Mouse (Mus musculus): ENCODE results near the gene Adarb1. TPM values are rescaled to one million over a fixed set of nuclear protein-coding genes. Genes with fewer than 3 reads are reported as not detected.

Adarb1 gene
- 18.0 and 22.4 TPM in 2 replicates for polyA plus RNA-seq (2012; rRNA removed)

DNA sequence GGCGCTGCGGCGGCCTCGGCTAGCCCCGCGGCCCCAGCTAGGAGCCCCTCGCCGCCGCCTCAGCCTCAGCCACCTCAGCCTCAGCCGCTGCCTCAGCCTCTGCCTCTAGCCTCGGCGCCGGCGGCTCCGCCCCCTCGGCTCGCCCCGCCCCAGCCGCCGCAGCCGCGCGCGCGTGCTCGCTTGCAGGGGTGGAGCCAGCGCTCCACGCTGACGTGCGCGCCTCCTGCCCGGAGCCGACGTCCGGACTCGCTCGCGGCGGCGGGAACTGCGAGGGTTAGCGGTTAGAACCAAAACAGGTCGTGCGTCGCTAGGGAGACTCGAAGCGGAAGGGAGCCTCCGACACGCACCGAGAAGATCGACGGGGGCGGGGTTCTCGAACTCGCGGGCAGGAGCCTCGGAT is at the start of gene Adarb1:
Adarb1 (minus strand) TSS at position 133 of the 400 bp plus-strand sequence.
- no peak for TF ChIP-seq CTCF (IDR thresholded peaks at IDR 0.05; ENCODE audit: borderline replicate concordance, extremely low read depth, insufficient read depth, insufficient read length)
- TF ChIP-seq POLR2A (IDR thresholded peaks at IDR 0.05; ENCODE audit: borderline replicate concordance, extremely low read depth, insufficient read depth, insufficient read length, poor library complexity, severe bottlenecking): peak; percentile 67
- DNase-seq (ENCODE audit: low read depth): peak; percentile 95

DNA sequence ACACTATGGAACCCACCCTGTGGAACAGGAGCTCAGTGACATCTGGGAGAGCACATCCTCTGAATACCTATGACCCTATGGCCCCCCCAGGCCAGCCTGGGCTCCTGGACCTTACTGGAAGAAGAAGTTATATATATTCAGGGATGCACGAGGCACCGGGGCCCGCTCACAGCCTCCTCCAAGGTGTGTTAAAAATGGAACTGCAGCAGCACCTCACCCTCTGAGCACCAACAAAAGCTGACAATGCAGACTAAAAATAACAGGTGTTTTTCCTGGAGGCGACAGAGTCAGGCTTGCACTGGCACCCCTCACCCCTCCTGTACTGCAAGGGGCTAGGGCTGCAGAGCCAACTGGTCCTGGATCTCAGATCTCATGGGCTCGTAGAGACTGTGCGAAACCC is 49.3 kb upstream of the Adarb1 start:
- no peak for DNase-seq (ENCODE audit: low read depth)
- no peak for TF ChIP-seq POLR2A (IDR thresholded peaks at IDR 0.05; ENCODE audit: borderline replicate concordance, extremely low read depth, insufficient read depth, insufficient read length, poor library complexity, severe bottlenecking)
- no peak for TF ChIP-seq CTCF (IDR thresholded peaks at IDR 0.05; ENCODE audit: borderline replicate concordance, extremely low read depth, insufficient read depth, insufficient read length)

DNA sequence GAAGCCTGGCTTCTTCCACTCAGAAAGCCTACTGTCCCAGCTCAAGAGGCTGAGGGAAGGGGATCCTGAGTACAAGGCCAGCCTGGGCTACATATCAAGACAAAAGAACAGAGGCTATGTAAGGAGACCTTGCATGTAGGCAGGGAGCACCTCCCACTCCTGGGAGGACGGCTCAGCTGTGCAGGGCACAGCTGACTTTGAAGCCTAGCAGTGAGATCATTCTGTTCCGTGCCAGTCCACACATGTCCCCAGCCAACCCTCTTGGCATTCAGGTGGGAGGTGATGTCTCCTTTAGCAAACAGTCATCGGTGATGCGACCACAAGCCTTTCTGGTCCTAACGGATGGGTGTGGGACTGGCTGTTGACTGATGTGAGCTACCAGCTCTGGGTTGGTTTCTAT is 47.8 kb upstream of the Adarb1 start:
- TF ChIP-seq POLR2A (IDR thresholded peaks at IDR 0.05; ENCODE audit: borderline replicate concordance, extremely low read depth, insufficient read depth, insufficient read length, poor library complexity, severe bottlenecking) (no peak), CTCF (IDR thresholded peaks at IDR 0.05; ENCODE audit: borderline replicate concordance, extremely low read depth, insufficient read depth, insufficient read length) (no peak)
- DNase-seq (ENCODE audit: low read depth): no peak

DNA sequence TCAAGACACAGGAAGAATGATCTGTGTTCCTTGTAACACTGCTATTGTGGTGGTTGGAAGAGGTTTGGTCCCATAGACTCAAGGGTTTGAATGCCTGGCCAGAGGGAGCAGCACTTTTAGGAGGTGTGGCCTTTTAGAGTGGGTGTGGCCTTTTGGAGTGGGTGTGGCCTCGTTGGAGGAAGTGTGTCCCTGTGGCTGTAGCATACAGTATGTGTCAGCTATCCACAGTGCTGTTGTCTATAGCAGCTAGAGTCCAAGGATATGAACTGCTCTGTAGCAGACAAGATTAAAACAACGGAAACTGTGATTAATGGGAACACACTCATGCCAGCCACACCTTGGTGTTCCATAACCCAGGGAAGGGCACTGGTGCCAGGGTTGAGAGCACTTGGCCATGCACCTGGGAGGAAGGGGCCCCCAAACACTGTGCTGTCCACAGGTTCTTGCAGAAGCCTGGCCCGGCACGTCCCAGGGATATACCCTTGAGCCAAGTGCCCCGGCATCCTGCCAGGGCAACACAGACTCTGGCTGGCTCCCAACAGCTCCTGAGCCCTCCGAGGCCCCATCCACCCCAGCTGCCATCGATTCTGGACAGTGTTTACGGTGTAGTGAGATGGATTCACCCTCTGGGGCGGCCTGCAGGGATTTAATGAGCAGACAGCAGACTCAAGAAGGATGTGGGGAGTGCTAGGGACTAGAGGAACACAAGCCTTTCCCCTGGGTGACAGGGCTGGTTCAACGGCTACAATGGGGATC is 46.3 kb upstream of the Adarb1 start:
- TF ChIP-seq CTCF (IDR thresholded peaks at IDR 0.05; ENCODE audit: borderline replicate concordance, extremely low read depth, insufficient read depth, insufficient read length) (no peak), POLR2A (IDR thresholded peaks at IDR 0.05; ENCODE audit: borderline replicate concordance, extremely low read depth, insufficient read depth, insufficient read length, poor library complexity, severe bottlenecking) (no peak)
- peak; percentile 53 for DNase-seq (ENCODE audit: low read depth)

DNA sequence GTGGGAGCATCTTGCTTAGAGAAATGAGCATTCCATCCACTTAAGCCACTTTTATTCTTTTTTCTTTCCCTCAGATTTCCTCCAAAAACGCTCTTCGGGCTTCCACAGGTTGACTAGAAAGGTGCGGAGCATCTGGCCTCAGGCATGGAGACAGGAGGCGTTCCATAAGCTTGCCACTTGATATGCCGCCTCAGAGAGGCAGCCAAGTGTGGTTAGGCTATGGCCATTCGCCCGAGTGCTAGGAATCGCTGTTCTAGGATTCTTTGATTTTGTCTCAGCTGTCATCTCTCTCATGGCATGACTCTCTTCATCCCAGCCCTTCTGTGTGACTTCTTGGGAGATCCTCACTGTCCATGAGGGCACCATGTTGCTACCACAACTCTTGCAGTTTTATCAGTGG is 43.1 kb upstream of the Adarb1 start:
- no peak for TF ChIP-seq CTCF (IDR thresholded peaks at IDR 0.05; ENCODE audit: borderline replicate concordance, extremely low read depth, insufficient read depth, insufficient read length)
- DNase-seq (ENCODE audit: low read depth): no peak

DNA sequence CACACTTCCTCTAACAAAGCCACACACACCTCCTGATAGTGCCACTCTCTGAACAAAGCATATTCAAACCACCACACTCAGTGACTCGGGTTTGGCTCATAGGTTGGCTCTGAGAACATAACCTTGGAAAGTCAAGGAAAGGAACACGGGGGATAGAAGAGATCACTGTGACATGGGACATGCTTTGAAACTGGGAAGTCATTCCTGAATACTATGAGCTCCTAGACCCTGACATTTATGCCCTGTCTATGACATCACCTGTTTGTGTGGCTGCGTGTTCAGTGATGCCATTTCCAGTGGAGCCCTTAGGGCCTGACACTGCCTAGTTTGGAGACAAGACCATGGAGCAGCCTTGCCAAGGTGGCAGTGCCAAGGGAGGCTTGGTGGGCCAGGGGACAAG is 39.6 kb upstream of the Adarb1 start:
- no peak for DNase-seq (ENCODE audit: low read depth)
- no peak for TF ChIP-seq POLR2A (IDR thresholded peaks at IDR 0.05; ENCODE audit: borderline replicate concordance, extremely low read depth, insufficient read depth, insufficient read length, poor library complexity, severe bottlenecking)
- TF ChIP-seq CTCF (IDR thresholded peaks at IDR 0.05; ENCODE audit: borderline replicate concordance, extremely low read depth, insufficient read depth, insufficient read length): no peak

DNA sequence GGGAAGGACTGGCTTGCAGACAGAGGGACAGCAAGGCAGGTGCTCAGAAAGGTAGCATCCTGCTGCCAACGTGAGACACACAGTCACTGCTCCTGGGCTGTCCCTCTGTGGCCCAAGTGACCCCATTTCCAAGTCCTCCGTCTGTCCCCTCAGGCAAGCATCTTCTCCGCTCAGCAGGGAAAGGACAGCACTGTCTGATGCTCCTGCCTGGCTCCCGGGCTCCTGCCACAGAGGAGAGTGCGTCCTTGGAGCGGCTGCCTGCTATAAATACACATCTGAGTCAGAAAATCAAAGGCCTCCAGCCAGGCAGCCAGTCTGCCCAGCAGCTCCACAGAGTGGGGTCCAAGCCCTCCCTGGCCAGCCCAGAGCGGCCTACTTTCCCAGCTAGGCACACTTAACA is 38.4 kb upstream of the Adarb1 start:
- DNase-seq (ENCODE audit: low read depth): no peak
- TF ChIP-seq CTCF (IDR thresholded peaks at IDR 0.05; ENCODE audit: borderline replicate concordance, extremely low read depth, insufficient read depth, insufficient read length) (no peak), POLR2A (IDR thresholded peaks at IDR 0.05; ENCODE audit: borderline replicate concordance, extremely low read depth, insufficient read depth, insufficient read length, poor library complexity, severe bottlenecking) (no peak)

DNA sequence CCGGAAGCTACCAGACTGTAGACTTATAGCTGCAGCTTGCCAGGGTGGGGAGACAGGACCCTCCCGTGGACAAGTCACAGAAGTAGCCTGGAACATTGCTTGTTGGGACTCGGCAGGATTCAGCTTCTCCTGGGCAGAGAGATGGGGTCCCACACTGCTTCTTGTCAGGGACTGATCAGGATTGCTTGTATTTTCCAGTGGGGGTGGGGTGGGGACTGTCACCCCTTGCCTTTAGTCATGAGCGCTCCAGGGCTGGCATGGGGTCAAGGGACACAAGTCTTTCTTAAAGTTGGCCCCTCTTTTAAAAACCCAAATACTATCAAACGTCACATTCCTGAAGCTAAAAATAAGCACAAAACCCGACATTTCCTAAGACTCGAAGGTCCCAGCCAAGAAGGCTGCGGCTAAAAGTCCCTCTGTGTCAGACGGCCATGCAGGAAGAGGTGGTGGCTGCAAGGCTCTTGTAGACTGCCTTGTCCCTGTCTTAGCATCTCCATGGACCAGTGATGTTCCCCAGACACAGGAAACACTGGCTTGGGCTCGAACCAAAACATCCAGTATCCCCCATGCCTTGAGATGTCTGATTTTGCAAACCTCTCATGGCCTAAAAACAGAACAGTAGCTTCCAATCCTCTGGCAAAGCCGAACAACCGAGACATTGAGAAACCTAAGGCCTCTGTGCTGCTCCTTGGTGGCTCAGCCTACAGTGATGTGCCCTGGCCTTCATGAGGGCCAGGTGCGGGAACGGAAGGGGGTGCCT is 37.4 kb upstream of the Adarb1 start:
- TF ChIP-seq CTCF (IDR thresholded peaks at IDR 0.05; ENCODE audit: borderline replicate concordance, extremely low read depth, insufficient read depth, insufficient read length): no peak
- TF ChIP-seq POLR2A (IDR thresholded peaks at IDR 0.05; ENCODE audit: borderline replicate concordance, extremely low read depth, insufficient read depth, insufficient read length, poor library complexity, severe bottlenecking): no peak
- DNase-seq (ENCODE audit: low read depth): no peak

DNA sequence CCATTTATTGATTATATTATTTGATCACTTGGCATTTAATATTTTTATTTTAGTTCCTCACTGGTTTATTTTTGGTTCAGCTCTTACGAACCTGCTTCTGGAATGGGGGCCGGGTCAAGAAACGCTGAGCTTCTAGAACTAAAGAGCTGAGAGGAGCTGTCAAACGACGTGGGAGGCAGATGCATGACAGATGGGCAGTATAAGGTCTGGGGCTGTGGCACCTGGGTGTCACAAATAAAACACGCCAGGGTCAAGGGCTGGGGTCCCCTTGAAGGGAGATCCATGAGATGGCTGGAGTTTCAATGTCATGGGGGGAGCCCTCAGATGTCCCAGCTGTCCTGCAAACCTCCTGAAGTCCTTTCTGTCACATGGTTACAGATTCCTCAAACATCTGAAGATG is 36.7 kb upstream of the Adarb1 start:
- TF ChIP-seq POLR2A (IDR thresholded peaks at IDR 0.05; ENCODE audit: borderline replicate concordance, extremely low read depth, insufficient read depth, insufficient read length, poor library complexity, severe bottlenecking) (no peak), CTCF (IDR thresholded peaks at IDR 0.05; ENCODE audit: borderline replicate concordance, extremely low read depth, insufficient read depth, insufficient read length) (no peak)
- no peak for DNase-seq (ENCODE audit: low read depth)

DNA sequence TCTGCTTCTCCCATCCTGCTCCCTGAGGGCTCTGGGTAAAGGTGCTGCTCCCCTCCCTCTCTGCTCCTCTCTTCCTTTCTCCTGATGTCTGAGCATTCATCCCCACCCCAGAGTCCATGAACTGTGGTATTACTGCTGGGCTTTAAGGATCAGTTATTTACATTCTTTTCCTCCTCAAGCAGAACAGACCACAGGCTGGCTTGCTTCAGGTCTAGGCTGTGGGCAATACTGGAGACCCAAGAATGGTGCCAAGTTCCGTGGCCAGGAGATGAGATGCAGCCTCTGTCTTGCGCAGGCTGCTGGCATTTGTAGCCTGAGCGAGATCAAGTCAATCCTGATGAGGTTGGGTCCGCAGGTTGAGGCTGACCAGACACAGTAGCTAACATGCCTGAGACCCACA is 33.8 kb upstream of the Adarb1 start:
- TF ChIP-seq POLR2A (IDR thresholded peaks at IDR 0.05; ENCODE audit: borderline replicate concordance, extremely low read depth, insufficient read depth, insufficient read length, poor library complexity, severe bottlenecking): no peak
- no peak for TF ChIP-seq CTCF (IDR thresholded peaks at IDR 0.05; ENCODE audit: borderline replicate concordance, extremely low read depth, insufficient read depth, insufficient read length)
- no peak for DNase-seq (ENCODE audit: low read depth)

DNA sequence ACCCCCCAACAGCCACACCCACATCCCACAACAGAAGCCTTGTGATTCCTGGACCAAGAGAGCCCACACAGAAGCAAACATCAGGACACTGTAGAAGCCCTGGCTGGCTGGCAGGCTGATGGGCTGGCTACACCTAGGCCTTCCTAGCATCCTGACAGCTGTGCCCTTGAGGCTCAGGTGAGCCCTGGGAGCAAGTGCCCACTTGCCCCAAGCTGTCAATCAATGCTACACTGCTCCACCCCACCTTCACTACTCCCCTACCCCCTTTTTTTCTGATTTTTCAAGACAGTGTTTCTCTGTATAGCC is 32.0 kb upstream of the Adarb1 start:
- TF ChIP-seq CTCF (IDR thresholded peaks at IDR 0.05; ENCODE audit: borderline replicate concordance, extremely low read depth, insufficient read depth, insufficient read length) (no peak), POLR2A (IDR thresholded peaks at IDR 0.05; ENCODE audit: borderline replicate concordance, extremely low read depth, insufficient read depth, insufficient read length, poor library complexity, severe bottlenecking) (no peak)
- DNase-seq (ENCODE audit: low read depth): no peak

All from brain, embryonic 14.5 days (tissue).